Mouse (Mus musculus) CH12.LX (cell line): Measurements from ENCODE around the gene Arhgef25. TPM values are rescaled to one million over a fixed set of nuclear protein-coding genes. Genes with fewer than 3 reads are reported as not detected.

ENCODE experiments used
- DNase-seq: peaks from one replicate; pipeline ENCODE4 v3.0.0-alpha.2; 2013; ENCODE audit errors: extremely low read depth
- H3K27ac ChIP-seq: 2 replicates; pipeline ENCODE4 v1.5.1; 2012; ENCODE audit warnings: low read depth, mild to moderate bottlenecking, control low read depth, moderate library complexity; ENCODE audit not compliant: insufficient read depth
- H3K27me3 ChIP-seq: replicated peaks from 2 replicates; pipeline ENCODE3; 2012; ENCODE audit warnings: inconsistent platforms
- H3K36me3 ChIP-seq, 2 experiments: replicated peaks in 1 of 2; 2 replicates each; pipeline versions ENCODE3 to v1.6.1; 2012; ENCODE audit warnings: inconsistent platforms in 1 of 2, low read length in 1 of 2, mild to moderate bottlenecking in 1 of 2, mixed read lengths in 1 of 2, moderate library complexity in 1 of 2; ENCODE audit not compliant: control insufficient read depth in 1 of 2, insufficient read depth in 1 of 2
- H3K4me1 ChIP-seq, 2 experiments: 2 replicates each; pipeline ENCODE4 v1.6.1; 2012; ENCODE audit warnings: inconsistent platforms in 1 of 2, moderate library complexity in 1 of 2; ENCODE audit not compliant: insufficient read depth in 2 of 2, control insufficient read depth in 1 of 2
- H3K4me2 ChIP-seq: 2 replicates; pipeline ENCODE4 v1.6.1; 2012; ENCODE audit warnings: low read depth, mild to moderate bottlenecking, control low read depth; ENCODE audit not compliant: poor library complexity, insufficient read depth, severe bottlenecking
- H3K4me3 ChIP-seq, 3 experiments: fragments of 150-350 bp in 1 of 3; sonication (generic) in 1 of 3; replicated peaks in 1 of 3; 2 replicates each; pipeline versions ENCODE3 to v1.5.1; 2011 to 2012; ENCODE audit warnings: low read depth in 2 of 3, low read length in 2 of 3, mild to moderate bottlenecking in 2 of 3, moderate library complexity in 2 of 3, control low read depth in 1 of 3, improper control_type of control experiment in 1 of 3, inconsistent platforms in 1 of 3, mixed read lengths in 1 of 3; ENCODE audit not compliant: poor library complexity in 1 of 3
- H3K79me2 ChIP-seq: replicated peaks from 2 replicates; pipeline ENCODE4 v1.6.1; 2012; ENCODE audit warnings: mild to moderate bottlenecking, moderate library complexity; ENCODE audit not compliant: control insufficient read depth, poor library complexity, insufficient read depth, severe bottlenecking; ENCODE audit errors: extremely low read depth
- H3K9ac ChIP-seq: 2 replicates; pipeline ENCODE4 v1.6.1; 2012; ENCODE audit warnings: low read depth, mild to moderate bottlenecking, control low read depth, moderate library complexity; ENCODE audit not compliant: insufficient read depth
- H3K9me3 ChIP-seq: replicated peaks from 2 replicates; pipeline ENCODE3; 2012; ENCODE audit warnings: low read length, inconsistent platforms, mixed read lengths
- BHLHE40 ChIP-seq: IDR thresholded peaks from 2 replicates; pipeline ENCODE4 v1.6.1; 2011; ENCODE audit warnings: mild to moderate bottlenecking, low read depth, low read length, improper control_type of control experiment
- CTCF ChIP-seq, 2 experiments: IDR thresholded peaks in 1 of 2; conservative IDR thresholded peaks in 1 of 2; 2 replicates each; pipeline ENCODE4 v1.5.1; 2011 to 2012; ENCODE audit warnings: low read depth in 2 of 2, low read length in 2 of 2, improper control_type of control experiment in 1 of 2, inconsistent platforms in 1 of 2, mild to moderate bottlenecking in 1 of 2, moderate library complexity in 1 of 2
- E2F4 ChIP-seq: IDR thresholded peaks from 2 replicates; pipeline ENCODE4 v1.6.1; 2011; ENCODE audit warnings: low read depth, low read length, improper control_type of control experiment; ENCODE audit not compliant: insufficient replicate concordance
- ETS1 ChIP-seq: conservative IDR thresholded peaks from 2 replicates; pipeline ENCODE4 v1.6.1; 2012; ENCODE audit warnings: low read depth, mild to moderate bottlenecking, inconsistent platforms, low read length, improper control_type of control experiment, moderate library complexity
- KAT2A ChIP-seq: IDR thresholded peaks from 2 replicates; pipeline ENCODE4 v1.6.1; 2012; ENCODE audit warnings: low read length, improper control_type of control experiment, inconsistent platforms; ENCODE audit not compliant: insufficient replicate concordance
- MEF2A ChIP-seq: IDR thresholded peaks from 2 replicates; pipeline ENCODE4 v1.6.1; 2014; ENCODE audit warnings: low read depth, mild to moderate bottlenecking, inconsistent platforms, low read length, improper control_type of control experiment, borderline replicate concordance
- MYC ChIP-seq: IDR thresholded peaks from 2 replicates; pipeline ENCODE4 v1.6.1; 2011; ENCODE audit warnings: low read depth, mild to moderate bottlenecking, improper control_type of control experiment, low read length
- PAX5 ChIP-seq: IDR thresholded peaks from 2 replicates; pipeline ENCODE4 v1.6.1; 2012; ENCODE audit warnings: low read length, inconsistent platforms, mixed read lengths
- POLR2A ChIP-seq: IDR thresholded peaks from 2 replicates; pipeline ENCODE4 v1.6.1; 2011; ENCODE audit warnings: low read depth, mild to moderate bottlenecking, improper control_type of control experiment, low read length
- POLR2AphosphoS2 ChIP-seq: IDR thresholded peaks from 2 replicates; pipeline ENCODE4 v1.6.1; 2011; ENCODE audit warnings: low read depth, low read length, improper control_type of control experiment
- RCOR1 ChIP-seq: conservative IDR thresholded peaks from 2 replicates; pipeline ENCODE4 v1.6.1; 2012; ENCODE audit warnings: low read depth, mild to moderate bottlenecking, inconsistent platforms, low read length, improper control_type of control experiment
- SIN3A ChIP-seq: IDR thresholded peaks from 2 replicates; pipeline ENCODE4 v1.6.1; 2012; ENCODE audit warnings: low read length, improper control_type of control experiment, inconsistent platforms
- SMC3 ChIP-seq: IDR thresholded peaks from 2 replicates; pipeline ENCODE4 v1.6.1; 2011; ENCODE audit warnings: low read depth, low read length, improper control_type of control experiment
- TBP ChIP-seq: conservative IDR thresholded peaks from 2 replicates; pipeline ENCODE4 v1.6.1; 2011; ENCODE audit warnings: low read depth, low read length, improper control_type of control experiment
- USF1 ChIP-seq: IDR thresholded peaks from 2 replicates; pipeline ENCODE4 v1.6.1; 2014; ENCODE audit warnings: low read depth, mild to moderate bottlenecking, inconsistent platforms, low read length, improper control_type of control experiment
- ZNF384 ChIP-seq: IDR thresholded peaks from 2 replicates; pipeline ENCODE4 v1.6.1; 2012; ENCODE audit warnings: low read depth, low read length, improper control_type of control experiment, inconsistent platforms
- dilution Hi-C: fragments of 300-500 bp; cut with MboI; formaldehyde crosslinking; loops from 2 replicates; pipeline ENCODE4 v1.14.3; 2020; ENCODE audit warnings: low sequenced_read_pairs; ENCODE audit not compliant: extremely low pct_unique_long_range_greater_than_20kb, extremely low pct_ligation_motif_present
- in situ Hi-C: fragments of 300-500 bp; cut with MboI; formaldehyde crosslinking; loops from 3 replicates; pipeline ENCODE4 v1.14.3; 2019; ENCODE audit warnings: low sequenced_read_pairs, low pct_ligation_motif_present, low pct_unique_long_range_greater_than_20kb, mixed read lengths
- polyA plus RNA-seq: library from polyadenylated mRNA; unstranded; fragments of >175 nt; gene quantifications from 2 replicates; pipeline ENCODE4 v1.2.1, GENCODE M21; 2012; ENCODE audit warnings: low read depth; ENCODE audit not compliant: insufficient read length
- total RNA-seq, 2 experiments: library from RNA; depleted of rRNA; stranded (reverse); fragments of 300-350 nt in 1 of 2; fragments of >200 nt in 1 of 2; gene quantifications; 2 replicates each; pipeline ENCODE4 v1.2.3; 2012 to 2014

The Arhgef25 gene
- total and polyA plus RNA-seq, 3 experiments, result 3.3 to 8.7 (median 8.3) TPM

GRCm38 (mm10) chr10:127138328-127139141 is 51.3 kb downstream of the Arhgef25 start:
- dilution Hi-C loops (no loop called here), in situ Hi-C loops (no loop called here)
- Histone ChIP-seq H3K27ac (no peak overlapping the region), H3K9ac (no peak overlapping the region), H3K79me2 (no peaks in the 10 kb centered on the region), H3K4me2 (no peak overlapping the region), H3K27me3 (no peaks in the 10 kb centered on the region), H3K4me3 (no peak overlapping the region), H3K4me1 (peaks cover 7 to 39% of the 10 kb centered on the region in 2 experiments), H3K9me3 (no peaks in the 10 kb centered on the region), H3K36me3 (no peaks in the 10 kb centered on the region)
- DNase-seq, result no peak
- no peak for TF ChIP-seq KAT2A
- no peak for TF ChIP-seq MEF2A
- no peak for TF ChIP-seq SIN3A
- no peak for TF ChIP-seq CTCF (conservative IDR thresholded peaks at IDR 0.05 in 1 of 2, IDR thresholded peaks at IDR 0.05 in 1 of 2; ENCODE audit: low read depth in 2 of 2, low read length in 2 of 2)
- TF ChIP-seq SMC3, result no peak
- no peak for TF ChIP-seq RCOR1
- no peak for TF ChIP-seq PAX5
- no peak for TF ChIP-seq POLR2AphosphoS2
- no peak for TF ChIP-seq ZNF384
- no peak for TF ChIP-seq BHLHE40
- TF ChIP-seq POLR2A, result no peak
- no peak for TF ChIP-seq USF1

GRCm38 (mm10) chr10:127137896-127138295 is 52.0 kb downstream of the Arhgef25 start:
- DNase-seq, result no peak
- no peaks in the 10 kb centered on the region for H3K27me3 ChIP-seq
- H3K27ac ChIP-seq, result no peak overlapping the region
- H3K4me1 ChIP-seq, result peaks cover 7 to 39% of the 10 kb centered on the region in 2 experiments
- no peaks in the 10 kb centered on the region for H3K79me2 ChIP-seq
- no peak overlapping the region for H3K4me3 ChIP-seq
- no peaks in the 10 kb centered on the region for H3K36me3 ChIP-seq
- no peaks in the 10 kb centered on the region for H3K9me3 ChIP-seq
- TF ChIP-seq PAX5 (no peak), ETS1 (no peak), E2F4 (no peak), TBP (no peak), MYC (no peak), CTCF (conservative IDR thresholded peaks at IDR 0.05 in 1 of 2, IDR thresholded peaks at IDR 0.05 in 1 of 2; ENCODE audit: low read depth in 2 of 2, low read length in 2 of 2) (no peak), MEF2A (no peak)
- in situ Hi-C loops (no loop called here), dilution Hi-C loops (no loop called here)
- H3K4me2 ChIP-seq, result no peak overlapping the region
- H3K9ac ChIP-seq, result no peak overlapping the region
